8 mouse cellular contexts compared by ENCODE assay signal in genomic region chr16:35363150-35364062, GRCm38 (mm10). TPM values are rescaled to one million over a fixed set of nuclear protein-coding genes. Genes with fewer than 3 reads are reported as not detected.
DNase-seq lines count a peak whose midpoint lies in the region; ATAC-seq and TF ChIP-seq lines count a peak whose summit lies in the region.

Gene Sec22a (minus strand): TSS chr16:35363918.

- no peak within 1 kb of the TSS; the same call in 1 of the 2 replicates for H3K27ac ChIP-seq in ES-Bruce4 (ENCODE audit: insufficient read depth, low read length)
- H3K27ac ChIP-seq in forebrain, embryonic 13.5 days: peak within 1 kb of the TSS; percentile 67
- peak within 1 kb of the TSS; percentile 78 for H3K27ac ChIP-seq in liver, postnatal 0 days (ENCODE audit: low read depth)
- H3K27ac ChIP-seq in neural tube, embryonic 14.5 days (ENCODE audit: low read depth, low read length): peak within 1 kb of the TSS; percentile 78

- peak; percentile 10 for TF ChIP-seq POLR2A in ES-Bruce4 (IDR thresholded peaks at IDR 0.05; ENCODE audit: insufficient read depth, low read length)

- peak within 1 kb of the TSS; percentile 70 for H3K9ac ChIP-seq in ES-Bruce4 (ENCODE audit: low read depth, poor library complexity, severe bottlenecking)
- H3K9ac ChIP-seq in forebrain, embryonic 13.5 days: peak within 1 kb of the TSS; percentile 86
- H3K9ac ChIP-seq in liver, postnatal 0 days (replicated peaks): peak within 1 kb of the TSS; percentile 77
- peak within 1 kb of the TSS; percentile 85 for H3K9ac ChIP-seq in neural tube, embryonic 14.5 days (replicated peaks; ENCODE audit: low read depth, low read length)

- H3K36me3 ChIP-seq in ES-Bruce4 (ENCODE audit: control insufficient read depth, insufficient read depth, low read length, poor library complexity, severe bottlenecking): no peaks in the 10 kb centered on the region
- peaks cover 4% of the 10 kb centered on the region for H3K36me3 ChIP-seq in forebrain, embryonic 13.5 days (ENCODE audit: poor library complexity, severe bottlenecking)
- H3K36me3 ChIP-seq in liver, postnatal 0 days (replicated peaks; ENCODE audit: insufficient read depth, low read length): no peaks in the 10 kb centered on the region
- no peaks in the 10 kb centered on the region for H3K36me3 ChIP-seq in neural tube, embryonic 14.5 days (ENCODE audit: control insufficient read depth, insufficient read depth, low read length)

- no peak for TF ChIP-seq CTCF in ES-Bruce4 (IDR thresholded peaks at IDR 0.05; ENCODE audit: low read depth, low read length)
- TF ChIP-seq CTCF in liver, postnatal 0 days (IDR thresholded peaks at IDR 0.05; ENCODE audit: low read depth): no peak

- H3K9me3 ChIP-seq in ES-Bruce4 (replicated peaks; ENCODE audit: control insufficient read depth, insufficient read depth, low read length, poor library complexity, severe bottlenecking): no peaks in the 10 kb centered on the region
- no peaks in the 10 kb centered on the region for H3K9me3 ChIP-seq in forebrain, embryonic 13.5 days (replicated peaks)
- no peaks in the 10 kb centered on the region for H3K9me3 ChIP-seq in liver, postnatal 0 days (ENCODE audit: low read length)
- no peaks in the 10 kb centered on the region for H3K9me3 ChIP-seq in neural tube, embryonic 14.5 days (ENCODE audit: control insufficient read depth, low read length)

- no peaks in the 10 kb centered on the region for H3K4me1 ChIP-seq in ES-Bruce4 (ENCODE audit: control insufficient read depth, insufficient read depth, low read length)
- H3K4me1 ChIP-seq in forebrain, embryonic 13.5 days: peaks cover 12% of the 10 kb centered on the region
- peaks cover 8% of the 10 kb centered on the region for H3K4me1 ChIP-seq in liver, postnatal 0 days (ENCODE audit: insufficient read depth)
- H3K4me1 ChIP-seq in neural tube, embryonic 14.5 days (ENCODE audit: control insufficient read depth, insufficient read depth, low read length): no peaks in the 10 kb centered on the region

- intact Hi-C loops in heart, postnatal 10 days (cut with DNase I): loop anchor here (5.0 kb wide), 1 partner anchor 129 kb away; the partner anchor contains the start of gene Pdia5

- peak; percentile 95 to 96 for DNase-seq in heart, postnatal 10 days
- peak; percentile 80 for DNase-seq in large intestine, adult 2 months (ENCODE audit: low read depth, low spot score)
- DNase-seq in liver, postnatal 0 days: peak; percentile 95
- DNase-seq in testis, postnatal 10 days (ENCODE audit: low spot score): peak; percentile 96

- H3K4me3 ChIP-seq in ES-Bruce4 (ENCODE audit: low read depth, low read length): peak within 1 kb of the TSS; percentile 97
- peak within 1 kb of the TSS; percentile 80 for H3K4me3 ChIP-seq in forebrain, embryonic 13.5 days
- peak within 1 kb of the TSS; percentile 79 for H3K4me3 ChIP-seq in liver, postnatal 0 days (ENCODE audit: low read depth, low read length)
- peak within 1 kb of the TSS; percentile 97 for H3K4me3 ChIP-seq in neural tube, embryonic 14.5 days (ENCODE audit: low read depth, low read length)

- TF ChIP-seq EP300 in ES-Bruce4 (IDR thresholded peaks at IDR 0.05; ENCODE audit: insufficient read depth, low read depth, low read length): 0 out of 2 replicates have a peak, but pooled peaks have one; percentile 13
- TF ChIP-seq EP300 in liver, postnatal 0 days (IDR thresholded peaks at IDR 0.05; ENCODE audit: low read depth): no peak

- 0 out of 2 replicates have a peak, but pooled peaks cover 1% of the 10 kb centered on the region for H3K27me3 ChIP-seq in ES-Bruce4 (ENCODE audit: control insufficient read depth, insufficient read depth, low read length, poor library complexity, severe bottlenecking)
- no peaks in the 10 kb centered on the region; the same call in 1 of the 2 replicates for H3K27me3 ChIP-seq in forebrain, embryonic 13.5 days
- H3K27me3 ChIP-seq in liver, postnatal 0 days (ENCODE audit: insufficient read depth, low read length): no peaks in the 10 kb centered on the region
- no peaks in the 10 kb centered on the region for H3K27me3 ChIP-seq in neural tube, embryonic 14.5 days (ENCODE audit: control insufficient read depth, insufficient read depth, low read length)

- WGBS in forebrain, embryonic 13.5 days: under 1% methylated on average over 66 of the region's 67 CpGs
- 1% methylated on average over 67 of the region's 67 CpGs for WGBS in large intestine, adult 2 months
- WGBS in liver, postnatal 0 days (ENCODE audit: insufficient replicate concordance): under 1% methylated on average over 67 of the region's 67 CpGs
- WGBS in neural tube, embryonic 14.5 days: under 1% methylated on average over 65 of the region's 67 CpGs

- ATAC-seq in cerebellum, adult (ENCODE audit: insufficient number of reproducible peaks, low FRiP score, low TSS enrichment): peak; percentile 98
- ATAC-seq in forebrain, embryonic 13.5 days: peak; percentile 100
- ATAC-seq in liver, postnatal 0 days: peak; percentile 99
- ATAC-seq in neural tube, embryonic 14.5 days (ENCODE audit: low read depth): peak; percentile 100

- peak within 1 kb of the TSS; percentile 77 for H3K4me2 ChIP-seq in forebrain, embryonic 13.5 days
- H3K4me2 ChIP-seq in liver, postnatal 0 days (ENCODE audit: low read depth, low read length): peak within 1 kb of the TSS; percentile 83
- peak within 1 kb of the TSS; percentile 93 for H3K4me2 ChIP-seq in neural tube, embryonic 14.5 days (ENCODE audit: low read depth, low read length)

RNA-seq across cellular contexts. Expression of gene Sec22a, which starts in this region (rescaled TPM):
- 29.3 and 32.8 TPM in 2 replicates for polyA plus RNA-seq in ES-Bruce4 (2011; ENCODE audit: insufficient read depth, insufficient read length, low read depth, missing spikeins)
- polyA plus RNA-seq in forebrain, embryonic 13.5 days (2015; fragmentation: Nextera tagmentation; extraction: Ambion mirVana): 48.0 and 50.3 TPM in 2 replicates
- total RNA-seq in heart, postnatal 10 days (2021): 10 to 100 TPM; 12.6 to 12.8 TPM
- 25.7 and 26.1 TPM in 2 replicates for polyA plus RNA-seq in large intestine, adult 2 months (2012; rRNA removed)
- 12.5 and 12.6 TPM in 2 replicates for polyA plus RNA-seq in liver, postnatal 0 days (2015; fragmentation: Nextera tagmentation; extraction: Ambion mirVana)
- polyA plus RNA-seq in neural tube, embryonic 14.5 days (2014; fragmentation: Nextera tagmentation; extraction: Ambion mirVana): 40.3 and 44.0 TPM in 2 replicates
